Mouse (Mus musculus) ES-E14 (cell line): ENCODE measurements around the gene Shisal2a.

Experiments
- CHD2 ChIP-seq: IDR thresholded peaks from 2 replicates; pipeline ENCODE4 v1.6.1; 2014; ENCODE audit warnings: mild to moderate bottlenecking, low read depth, low read length, inconsistent platforms
- HCFC1 ChIP-seq: IDR thresholded peaks from 2 replicates; pipeline ENCODE4 v1.6.1; 2012; ENCODE audit warnings: low read length, inconsistent platforms, borderline replicate concordance; ENCODE audit not compliant: insufficient read depth
- ZC3H11A ChIP-seq: IDR thresholded peaks from 2 replicates; pipeline ENCODE4 v1.6.1; 2012; ENCODE audit warnings: low read depth, mild to moderate bottlenecking, inconsistent platforms, low read length, borderline replicate concordance

GRCm38 (mm10) chr4:108360136-108361055, 22.8 kb downstream of the Shisal2a start:
- TF ChIP-seq HCFC1 (no peak), CHD2 (no peak), ZC3H11A (no peak)
